Mouse (Mus musculus) gastrocnemius, postnatal 36 days (tissue): ENCODE results near the gene Cobll1. TPM values are rescaled to one million over a fixed set of nuclear protein-coding genes. Genes with fewer than 3 reads are reported as not detected.

Experiments used
- DNase-seq, 2 experiments: peaks; one replicate each; pipeline ENCODE4 v3.0.0; 2022
- intact Hi-C: fragments of 180-260 bp; cut with DNase I; formaldehyde crosslinking; loops from one replicate; pipeline ENCODE4 v1.15.1; 2025
- total RNA-seq, 2 experiments: library from RNA; stranded (reverse); gene quantifications; 2 replicates each; pipeline ENCODE4 v1.2.3; 2021

Gene Cobll1
- total RNA-seq, 2 experiments from 2014 or later = 2.9 to 5.0 TPM

DNA sequence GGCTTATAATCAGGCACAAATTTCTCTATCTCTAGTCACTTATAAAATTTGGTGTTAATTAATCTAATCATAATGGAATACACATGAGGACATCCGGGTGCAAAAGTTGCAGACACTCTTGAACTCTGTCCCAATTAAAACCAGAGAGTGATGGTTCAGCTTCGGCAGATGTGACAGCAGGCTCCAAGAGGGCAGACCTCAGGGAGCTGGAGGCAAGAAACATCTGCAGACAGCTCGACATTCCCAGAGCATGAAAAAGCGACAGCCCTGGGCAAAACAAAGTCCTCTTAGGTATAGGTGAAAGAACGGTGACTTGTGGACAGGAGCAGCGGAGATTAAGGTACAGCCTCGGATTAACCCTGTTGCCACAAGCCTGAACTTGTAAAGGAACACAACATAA is 35.5 kb downstream of the Cobll1 start:
- intact Hi-C loops = no loop called here
- no peak for DNase-seq

DNA sequence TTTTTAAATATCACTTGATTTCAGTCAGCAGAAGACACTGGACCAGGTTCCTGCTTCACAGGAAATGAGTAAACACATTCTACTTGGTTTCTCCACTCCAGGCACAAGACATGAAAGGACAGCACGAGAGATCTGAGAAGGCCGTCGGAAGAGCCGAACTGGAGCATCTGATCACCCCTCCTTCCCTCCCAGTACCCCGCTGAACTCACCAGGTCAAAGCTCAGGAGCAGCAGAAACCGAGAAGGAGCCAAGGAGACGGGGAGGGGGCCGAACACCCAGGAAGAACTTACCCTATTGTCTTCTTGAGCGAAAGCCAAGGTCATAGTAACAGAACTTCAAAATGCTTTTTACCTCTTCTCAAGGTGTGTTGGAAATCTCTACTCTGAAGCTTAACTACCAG is 39.5 kb downstream of the Cobll1 start:
- intact Hi-C loops = no loop called here
- DNase-seq = no peak

DNA sequence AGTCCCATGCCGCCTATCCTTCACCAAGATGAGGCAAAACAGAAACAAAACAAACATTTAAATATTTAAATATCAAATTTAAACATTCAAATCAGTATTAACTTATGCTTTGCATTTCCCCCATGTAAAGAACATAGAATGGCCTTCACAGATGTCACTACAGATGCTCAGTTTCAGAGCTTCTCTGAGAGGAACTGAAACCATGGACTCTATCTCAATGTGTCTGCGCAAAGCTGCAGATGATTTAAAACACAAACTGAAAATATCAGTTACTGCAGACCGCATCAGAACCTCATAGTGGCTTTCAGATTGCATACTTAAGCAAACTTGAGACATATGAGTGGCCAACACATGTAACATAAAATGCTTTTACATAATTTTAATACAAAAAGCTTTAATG is 40.6 kb downstream of the Cobll1 start:
- no peak for DNase-seq
- intact Hi-C loops = no loop called here

DNA sequence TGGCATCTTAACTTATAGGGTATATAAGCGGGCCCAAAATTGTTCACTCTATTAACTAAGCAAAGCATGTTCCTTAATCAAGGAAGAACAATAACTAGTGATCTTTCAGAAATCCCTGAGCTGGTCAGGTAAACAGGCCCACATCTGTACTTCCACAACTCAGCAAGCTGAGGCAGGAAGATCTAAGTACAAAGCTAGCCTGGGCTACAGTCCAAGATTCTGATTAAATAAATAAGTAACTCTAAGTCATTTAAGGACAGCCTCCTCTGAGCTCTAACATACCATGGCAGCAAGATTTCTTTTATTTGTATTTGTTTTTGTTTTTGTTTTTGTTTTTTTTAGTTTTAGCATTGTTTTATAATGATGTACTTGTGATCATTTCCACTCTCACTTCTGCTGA is 42.2 kb downstream of the Cobll1 start:
- no peak for DNase-seq

DNA sequence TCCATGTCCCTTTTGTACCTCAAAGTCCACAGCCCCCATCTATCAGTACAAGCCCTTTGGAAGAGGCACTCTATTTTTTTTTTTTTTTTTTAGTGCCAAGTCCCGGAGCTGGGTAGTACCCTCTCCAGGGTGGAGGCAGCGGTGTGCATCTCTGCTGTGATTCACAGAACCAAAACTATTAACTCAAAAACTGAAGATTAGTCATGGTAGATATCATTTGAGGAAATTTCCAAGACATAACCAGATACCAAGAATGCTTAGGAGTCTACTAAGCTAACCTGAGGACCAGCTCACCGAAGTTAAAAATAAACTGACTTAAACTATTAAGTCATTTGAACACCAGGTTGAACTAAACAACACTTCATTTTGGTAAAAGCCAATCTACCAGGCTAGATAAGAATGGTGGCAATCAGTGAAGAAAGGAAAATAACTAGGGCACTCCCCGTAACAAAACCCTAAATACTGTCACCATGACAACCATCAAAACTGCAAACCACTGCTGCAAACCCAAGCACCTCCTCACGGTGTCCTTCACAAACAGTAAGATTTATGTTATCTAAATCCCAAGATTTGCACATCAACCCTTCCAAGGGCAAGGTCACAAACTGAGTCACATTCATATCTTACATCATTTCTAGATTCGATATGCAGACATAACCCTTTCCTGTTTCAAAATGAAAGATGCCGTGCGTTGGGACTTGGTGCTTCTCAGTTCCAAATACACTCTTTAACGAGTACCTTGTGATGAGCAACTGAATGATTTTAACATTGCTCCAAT is 43.8 kb downstream of the Cobll1 start:
- intact Hi-C loops = no loop called here
- DNase-seq = no peak

More for the DNA sequence above, 42.2 kb downstream of the Cobll1 start:
- intact Hi-C loops = no loop called here

DNA sequence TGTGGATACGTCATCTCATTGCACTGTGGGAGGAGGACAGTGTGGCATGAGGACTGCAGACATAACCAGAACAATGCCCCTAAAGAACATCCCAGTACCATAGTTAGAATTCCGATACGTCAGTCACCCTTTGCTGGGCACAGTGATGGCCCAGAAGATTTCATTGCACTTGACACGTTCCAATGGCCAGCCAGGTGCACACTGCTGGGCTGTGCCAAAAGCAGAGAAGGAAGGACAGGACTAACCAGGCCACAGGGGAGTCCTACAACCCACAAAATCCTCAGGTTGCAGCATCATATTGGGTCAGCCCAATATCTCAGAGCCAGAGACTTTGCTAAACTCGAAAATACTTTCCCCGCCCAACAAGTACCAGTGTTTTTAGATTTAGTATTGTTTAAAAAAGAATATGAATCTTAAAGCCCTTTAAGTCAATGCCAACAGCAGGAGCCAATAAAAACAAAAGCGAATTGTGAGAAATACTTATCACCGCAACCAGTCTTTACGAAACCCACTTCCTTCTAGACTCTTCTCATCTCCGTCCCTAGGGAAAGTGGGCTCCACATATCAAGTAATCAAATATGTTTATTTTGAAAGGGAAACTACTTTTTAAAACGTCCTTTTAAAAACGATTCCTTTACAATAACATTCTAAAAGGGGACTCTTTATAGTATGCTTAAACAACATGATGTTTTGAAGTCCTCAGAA is 46.0 kb downstream of the Cobll1 start:
- DNase-seq = no peak
- intact Hi-C loops = no loop called here

DNA sequence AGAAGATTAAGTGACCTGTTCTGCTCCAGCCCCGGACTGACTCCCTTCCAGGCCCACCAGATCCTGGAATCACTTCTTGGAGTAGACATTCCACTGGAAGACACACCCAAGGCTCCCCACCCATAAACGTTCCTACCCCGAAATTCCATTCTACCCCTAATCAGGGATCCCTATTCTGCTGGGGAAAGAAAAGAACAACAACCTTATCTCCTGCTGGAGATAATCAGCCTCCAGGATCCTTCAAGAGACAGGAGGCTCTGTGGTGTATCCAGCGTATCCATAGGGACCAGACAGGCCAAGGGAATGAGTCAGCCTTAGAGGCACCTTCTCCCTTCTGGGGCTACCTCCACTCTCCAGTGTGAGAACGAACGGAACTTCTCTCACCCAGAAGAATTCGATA is 47.8 kb downstream of the Cobll1 start:
- no peak for DNase-seq
- intact Hi-C loops = no loop called here

DNA sequence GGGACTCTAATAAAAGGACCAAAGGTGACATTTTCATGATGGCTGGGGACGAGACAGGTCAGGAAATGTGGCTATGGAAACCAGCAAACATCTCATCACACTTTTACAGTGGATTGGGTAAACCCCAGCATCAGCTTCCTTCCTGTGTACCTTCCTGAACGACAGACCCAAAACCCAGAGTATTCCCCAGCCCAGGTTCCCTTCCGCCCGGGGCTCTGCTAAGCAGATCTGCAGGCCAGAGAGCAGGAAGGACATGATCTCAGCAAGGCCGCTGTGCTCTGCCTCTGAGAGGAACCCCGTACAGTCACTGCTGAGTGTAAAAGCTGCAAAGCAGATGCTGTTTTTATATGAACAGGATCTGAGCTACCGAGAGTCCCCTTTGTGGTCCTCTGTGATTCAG is 49.9 kb downstream of the Cobll1 start:
- intact Hi-C loops = no loop called here
- peak in 1 of 2 experiments; percentile 21 for DNase-seq

DNA sequence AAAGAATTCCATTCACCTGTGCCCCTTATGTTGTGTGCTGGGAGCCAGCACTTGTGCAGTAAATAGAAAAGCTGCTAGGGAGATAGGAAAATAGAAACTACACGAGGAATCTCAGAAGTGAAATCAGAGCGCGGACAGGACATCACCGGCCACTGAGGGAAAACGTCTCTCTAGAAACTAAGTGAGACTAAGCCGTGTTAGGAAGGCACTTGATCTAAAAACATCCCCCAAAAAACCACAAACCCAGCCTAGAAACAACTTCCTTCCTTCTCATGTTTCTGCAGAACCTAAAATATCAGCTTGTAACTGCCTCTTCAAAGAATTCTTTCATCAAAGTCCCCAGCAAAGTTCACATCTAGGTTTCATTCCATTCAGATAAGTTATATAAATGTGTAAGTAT is 50.6 kb downstream of the Cobll1 start:
- intact Hi-C loops = no loop called here
- DNase-seq = no peak

DNA sequence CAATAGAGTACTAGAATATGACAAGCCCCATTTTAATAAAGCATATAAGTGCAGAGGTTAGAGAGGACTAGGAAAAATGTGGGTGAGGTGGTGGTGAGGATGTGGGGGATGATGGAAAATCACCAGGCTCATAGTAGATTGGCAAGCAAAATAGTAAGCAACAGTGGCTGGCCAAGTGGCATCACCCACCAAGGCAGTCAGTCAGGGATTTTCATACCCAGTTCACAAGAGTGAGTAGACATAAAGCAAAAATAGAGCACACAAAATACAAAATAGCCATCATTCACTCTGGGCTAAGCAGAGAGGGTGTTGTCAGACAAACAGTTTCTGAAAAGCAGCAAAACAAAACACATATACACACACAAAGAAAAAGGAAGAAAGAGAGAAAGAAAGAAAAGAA is 51.6 kb downstream of the Cobll1 start:
- intact Hi-C loops = no loop called here
- DNase-seq = no peak

DNA sequence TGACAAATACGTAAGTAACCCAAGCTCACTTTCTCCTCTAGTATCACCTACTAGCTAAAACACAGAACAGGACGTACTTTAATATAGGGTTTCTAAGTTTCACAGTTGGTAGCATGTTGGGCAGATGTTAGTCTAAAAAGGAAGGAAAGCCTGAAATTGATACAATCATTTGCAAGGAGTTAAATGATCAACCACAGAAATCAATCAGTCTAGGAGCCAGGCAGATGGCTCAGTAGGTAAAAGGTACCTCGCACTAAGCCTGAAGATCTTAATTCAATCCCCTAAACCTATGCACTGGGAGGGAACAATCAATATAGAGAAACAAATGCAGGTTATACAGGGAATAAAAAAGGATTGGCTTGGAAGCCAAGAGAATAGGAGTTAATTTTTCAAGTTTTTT is 52.0 kb downstream of the Cobll1 start:
- no peak for DNase-seq
- intact Hi-C loops = no loop called here

DNA sequence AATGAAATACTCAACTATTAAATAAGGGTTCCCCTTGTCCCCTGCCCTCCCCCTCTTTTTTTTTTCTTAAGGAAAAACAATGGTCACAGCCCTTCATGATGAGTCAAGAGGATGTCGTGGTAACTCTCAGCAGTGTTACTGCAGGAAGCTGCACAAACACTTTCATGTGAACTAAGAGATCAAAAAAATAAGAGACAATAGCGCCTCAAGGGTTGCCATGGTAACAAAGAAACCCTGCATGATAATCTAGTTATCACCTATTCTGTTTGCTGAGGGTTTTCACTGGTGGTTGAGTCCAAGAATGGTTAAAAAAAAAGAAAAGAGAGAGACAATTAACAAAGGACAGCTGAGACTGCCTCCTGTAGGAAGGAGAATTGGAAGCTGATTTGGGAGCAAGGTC is 56.5 kb downstream of the Cobll1 start:
- intact Hi-C loops = no loop called here
- no peak for DNase-seq

DNA sequence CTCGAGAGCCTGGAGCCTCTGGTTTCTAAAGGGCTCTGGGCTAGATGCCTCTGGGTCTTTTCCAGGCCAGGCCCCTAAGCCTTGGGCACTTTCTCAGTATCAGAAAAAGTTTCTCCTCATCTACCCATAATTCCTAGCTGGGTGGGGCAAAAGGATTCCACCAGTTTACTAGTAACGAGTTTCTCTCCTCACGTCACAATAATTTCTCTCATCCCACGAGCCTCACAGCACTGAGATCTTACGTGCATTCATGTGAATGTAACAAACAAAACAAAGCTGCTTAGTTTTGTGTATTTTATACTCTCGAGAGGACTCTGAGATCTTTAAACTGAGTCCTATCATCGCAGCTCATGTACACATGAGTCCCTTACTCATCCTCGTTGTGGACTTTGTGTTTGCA is 57.5 kb downstream of the Cobll1 start:
- intact Hi-C loops = no loop called here
- DNase-seq = no peak

DNA sequence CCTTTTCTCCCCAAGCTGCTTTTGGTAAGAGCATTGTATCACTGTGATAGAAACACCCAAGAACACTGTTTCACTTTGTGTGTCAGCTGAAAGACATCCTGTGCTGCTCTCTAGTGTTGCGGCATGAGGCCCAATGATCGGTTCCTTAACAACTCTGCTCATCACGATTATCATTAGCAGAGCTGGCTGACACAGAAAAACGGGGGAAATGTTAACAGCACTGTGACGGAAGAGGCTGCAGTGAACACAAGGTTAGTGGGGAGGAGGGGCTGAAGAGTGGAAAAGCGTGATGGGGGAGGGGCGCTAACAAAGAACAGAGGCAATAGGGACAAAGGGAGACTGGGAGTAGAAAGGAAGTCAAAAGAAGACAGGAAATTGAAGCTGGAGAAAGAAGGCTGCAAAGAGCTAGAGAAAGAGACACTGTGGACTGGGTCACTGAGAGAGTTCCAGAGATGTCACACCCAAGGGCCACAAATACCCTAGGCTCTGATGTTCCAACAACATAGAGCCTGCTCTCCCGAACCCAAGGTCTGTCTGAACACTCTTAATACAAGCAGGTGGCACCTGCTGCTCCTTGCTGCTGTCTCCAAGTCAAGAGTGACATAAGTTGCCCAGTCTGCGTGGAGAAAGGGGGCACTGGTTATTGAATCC is 58.0 kb downstream of the Cobll1 start:
- intact Hi-C loops = no loop called here

DNA sequence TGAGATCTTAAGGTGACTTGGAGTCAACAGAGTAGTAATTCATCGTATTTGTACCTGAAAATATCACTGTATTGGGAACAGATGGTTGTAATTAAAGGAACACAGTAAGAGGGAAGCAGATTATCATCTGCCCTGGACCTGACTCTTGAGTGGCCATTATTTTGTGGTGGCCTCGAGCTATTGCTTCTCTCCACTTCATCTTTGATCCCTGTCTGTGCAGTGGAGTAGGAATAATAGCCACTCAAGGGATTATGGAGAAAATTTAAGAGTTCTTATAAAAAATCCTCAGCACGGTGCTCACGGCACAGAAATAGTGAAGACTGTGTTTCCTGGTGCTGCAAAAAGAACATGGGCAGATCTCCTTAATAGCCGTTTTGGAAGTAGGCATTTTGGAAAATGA is 63.6 kb downstream of the Cobll1 start:
- intact Hi-C loops = no loop called here
- no peak for DNase-seq

More for the DNA sequence above, 58.0 kb downstream of the Cobll1 start:
- no peak for DNase-seq

DNA sequence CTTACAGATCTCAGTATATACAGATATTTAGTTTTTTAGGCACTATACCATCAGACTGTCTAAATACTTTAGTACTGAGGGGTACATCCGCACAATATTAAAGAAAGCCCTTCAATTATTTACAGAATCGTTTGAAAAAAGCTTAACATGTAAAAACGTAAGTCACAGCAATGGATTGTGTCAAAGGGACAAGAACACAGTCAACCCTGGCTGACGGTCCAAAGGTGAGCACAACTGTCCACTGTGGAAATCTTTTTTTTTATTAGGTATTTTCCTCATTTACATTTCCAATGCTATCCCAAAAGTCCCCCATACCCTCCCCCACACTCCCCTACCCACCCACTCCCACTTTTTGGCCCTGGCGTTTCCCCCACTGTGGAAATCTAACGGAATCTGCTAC is 67.1 kb downstream of the Cobll1 start:
- intact Hi-C loops = no loop called here
- no peak for DNase-seq

DNA sequence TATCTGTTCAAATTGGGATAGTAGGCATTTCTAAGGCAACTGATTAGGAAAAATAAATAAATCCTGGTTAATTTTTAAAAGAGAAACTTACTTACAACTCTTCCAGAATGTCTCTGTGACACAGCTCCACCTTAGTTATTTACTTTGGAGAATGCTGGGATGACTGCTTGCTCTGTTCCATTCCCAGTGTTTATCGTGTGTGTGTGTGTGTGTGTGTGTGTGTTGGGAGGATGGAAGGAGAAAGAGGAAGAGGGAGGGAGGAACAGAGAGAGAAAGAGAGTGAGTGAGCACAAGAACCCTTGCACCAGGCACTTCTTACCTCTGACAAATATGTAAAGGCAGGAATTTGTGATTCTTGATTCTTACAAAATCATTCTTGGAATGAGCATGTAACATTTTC is 67.7 kb downstream of the Cobll1 start:
- no peak for DNase-seq
- intact Hi-C loops = no loop called here

DNA sequence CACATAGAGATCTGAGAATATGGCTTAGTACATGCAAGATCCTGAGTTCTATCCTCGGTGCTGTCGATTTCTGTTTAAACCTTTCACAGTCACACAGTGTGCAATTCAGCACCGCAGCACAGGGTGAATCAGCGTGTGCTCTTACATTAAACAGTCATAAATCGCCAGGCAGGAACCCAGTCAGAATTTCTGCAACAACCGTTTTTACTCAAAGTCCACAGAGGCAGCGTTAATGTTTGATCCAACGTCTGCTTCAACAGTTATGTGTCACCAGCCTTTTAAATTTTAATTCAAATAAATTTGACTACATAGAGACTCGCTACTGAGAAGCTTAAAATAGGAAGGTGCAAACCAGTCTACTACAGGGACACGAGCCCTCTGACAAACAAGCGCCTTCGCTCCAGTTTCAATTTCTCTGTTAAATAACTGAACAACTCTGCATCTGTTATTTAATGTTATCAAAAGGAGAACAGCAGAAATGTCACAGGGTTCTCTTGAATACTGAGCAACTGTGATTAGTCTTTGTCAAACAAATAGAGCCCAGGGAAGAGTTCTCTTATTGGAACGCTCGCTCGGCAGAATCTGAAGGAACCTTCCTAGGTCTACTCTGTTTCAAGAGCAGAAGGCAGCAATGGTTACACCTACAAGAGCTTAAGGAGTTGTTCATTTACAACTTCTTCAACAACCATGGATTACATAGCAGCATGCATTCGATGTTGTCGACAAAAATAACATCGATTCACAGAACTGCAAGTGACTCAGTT is 68.3 kb downstream of the Cobll1 start:
- intact Hi-C loops = no loop called here
- no peak for DNase-seq

DNA sequence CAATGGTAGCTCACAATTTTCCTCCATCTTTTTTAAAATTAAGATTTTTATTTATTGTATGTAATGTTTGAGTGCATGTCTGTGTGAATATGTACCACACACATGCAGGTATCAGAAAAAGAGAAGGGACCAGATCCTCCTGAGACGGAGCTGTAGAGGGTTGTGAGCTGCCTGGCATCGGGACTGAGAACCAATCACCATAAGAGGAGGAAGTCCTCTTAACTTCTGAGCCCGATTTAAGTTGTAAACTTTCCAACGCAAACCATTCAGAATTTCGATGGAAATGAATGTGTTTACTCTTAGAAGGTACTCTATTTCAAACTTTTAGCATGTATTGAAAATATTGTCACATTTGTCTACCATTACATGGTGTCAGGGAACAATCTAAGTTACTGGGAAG is 68.9 kb downstream of the Cobll1 start:
- no peak for DNase-seq
- intact Hi-C loops = no loop called here

DNA sequence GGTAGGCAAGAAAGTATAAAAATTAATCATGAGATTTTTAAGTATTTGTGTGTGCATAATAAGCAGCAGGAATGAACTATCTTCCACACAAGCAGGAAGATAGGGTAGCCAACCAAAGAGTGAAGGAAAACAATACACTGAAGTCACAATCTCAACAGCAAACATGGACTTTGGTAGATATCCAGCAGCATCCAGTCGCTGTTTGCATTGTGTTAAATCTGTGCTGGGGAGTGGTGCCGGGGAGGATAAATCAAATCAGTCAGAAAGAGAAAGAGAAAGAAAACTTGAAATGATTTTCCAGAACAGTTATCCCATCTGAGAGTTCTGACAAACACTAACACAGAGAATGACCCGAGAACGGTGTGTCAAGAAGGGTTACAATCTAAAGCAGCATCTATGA is 75.2 kb downstream of the Cobll1 start:
- DNase-seq = no peak
- intact Hi-C loops = no loop called here

DNA sequence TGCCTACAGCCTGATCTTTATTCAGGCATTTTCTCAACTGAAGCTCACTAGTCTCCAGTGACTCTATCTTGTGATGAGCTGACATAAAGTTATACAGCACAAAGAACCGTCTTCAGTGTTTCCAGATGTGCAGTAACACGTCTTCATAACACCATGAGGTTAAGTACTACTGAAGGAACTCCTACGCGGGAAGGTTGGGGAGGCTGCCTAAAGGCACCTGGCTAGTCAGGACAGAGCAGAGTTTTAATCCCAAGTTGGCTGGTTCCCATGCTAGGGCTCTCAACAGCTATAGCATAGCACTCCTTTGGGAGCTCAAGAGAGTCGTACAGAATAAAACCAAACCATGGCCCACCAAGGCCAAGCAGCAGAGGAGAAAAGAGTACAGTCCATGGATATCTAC is 76.6 kb downstream of the Cobll1 start:
- no peak for DNase-seq
- intact Hi-C loops = no loop called here
